Mouse (Mus musculus) hindlimb bud, embryonic 11.5 days (tissue): ENCODE data around the gene Naa80.

ENCODE experiments used
- DNase-seq: peaks from one replicate; pipeline ENCODE4 v3.0.0-alpha.2; 2012; ENCODE audit warnings: low read depth, low spot score; ENCODE audit errors: extremely low spot score

The Naa80 gene

GRCm38 (mm10) chr9:107612945-107613569 is 34.4 kb downstream of the Naa80 start:
- DNase-seq = no peak

GRCm38 (mm10) chr9:107615035-107615434 is 36.3 kb downstream of the Naa80 start:
- no peak for DNase-seq

- DNase-seq = no peak
These were observed 38.8 kb downstream of the Naa80 start for GRCm38 (mm10) chr9:107617461-107617860.

GRCm38 (mm10) chr9:107618098-107618497 is 39.4 kb downstream of the Naa80 start:
- DNase-seq = no peak

GRCm38 (mm10) chr9:107618778-107619545 is 40.3 kb downstream of the Naa80 start:
- DNase-seq = no peak

GRCm38 (mm10) chr9:107619546-107619879 is 40.8 kb downstream of the Naa80 start:
- DNase-seq = no peak

- no peak for DNase-seq
These were observed 42.3 kb downstream of the Naa80 start for GRCm38 (mm10) chr9:107620954-107621353.

- DNase-seq = no peak
These were observed 45.9 kb downstream of the Naa80 start for GRCm38 (mm10) chr9:107624539-107624938.

- no peak for DNase-seq
These were observed 46.3 kb downstream of the Naa80 start for GRCm38 (mm10) chr9:107624951-107625350.

- no peak for DNase-seq
These were observed 46.9 kb downstream of the Naa80 start for GRCm38 (mm10) chr9:107625351-107626128.

GRCm38 (mm10) chr9:107626158-107626843 is 47.6 kb downstream of the Naa80 start:
- DNase-seq = no peak

- DNase-seq = no peak
These were observed 48.2 kb downstream of the Naa80 start for GRCm38 (mm10) chr9:107626844-107627277.

- DNase-seq = no peak
These were observed 48.9 kb downstream of the Naa80 start for GRCm38 (mm10) chr9:107627387-107628255.

- DNase-seq = no peak
These were observed 50.2 kb downstream of the Naa80 start for GRCm38 (mm10) chr9:107628721-107629410.

GRCm38 (mm10) chr9:107629411-107629730 is 50.7 kb downstream of the Naa80 start:
- DNase-seq = no peak

- DNase-seq = no peak
These were observed 51.3 kb downstream of the Naa80 start for GRCm38 (mm10) chr9:107629901-107630425.

- no peak for DNase-seq
These were observed 51.9 kb downstream of the Naa80 start for GRCm38 (mm10) chr9:107630576-107630975.

- DNase-seq = no peak
These were observed 52.7 kb downstream of the Naa80 start for GRCm38 (mm10) chr9:107631311-107631826.

- no peak for DNase-seq
These were observed 53.2 kb downstream of the Naa80 start for GRCm38 (mm10) chr9:107631861-107632260.
